Mouse (Mus musculus): Measurements from ENCODE around the gene 9430015G10Rik.
"Not testable (repeated sequence)": the region's sequence is repeated elsewhere in the genome, so short reads cannot be mapped to it uniquely, and the experiment has no call there.

9430015G10Rik gene

DNA sequence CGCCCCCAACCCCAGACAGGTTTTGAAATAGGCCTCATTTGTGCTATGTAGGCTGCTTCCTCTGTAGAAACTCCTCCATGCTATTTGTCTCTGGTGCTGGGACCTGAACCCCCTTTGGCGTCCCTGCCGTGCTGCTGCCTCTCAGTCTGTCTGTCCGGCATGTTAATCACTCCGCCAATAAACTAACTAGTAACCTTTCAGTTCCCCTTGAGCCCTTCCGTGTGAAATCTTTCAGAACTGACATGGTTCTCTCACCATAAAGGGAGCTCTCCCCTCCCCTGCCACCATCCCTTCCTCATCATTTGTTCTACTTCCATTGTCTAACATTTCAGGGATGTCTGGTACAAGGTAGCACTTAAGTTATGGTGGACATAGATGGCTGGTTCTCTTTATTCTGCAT, 10.4 kb upstream of the 9430015G10Rik start:
- DNase-seq: no peak

DNA sequence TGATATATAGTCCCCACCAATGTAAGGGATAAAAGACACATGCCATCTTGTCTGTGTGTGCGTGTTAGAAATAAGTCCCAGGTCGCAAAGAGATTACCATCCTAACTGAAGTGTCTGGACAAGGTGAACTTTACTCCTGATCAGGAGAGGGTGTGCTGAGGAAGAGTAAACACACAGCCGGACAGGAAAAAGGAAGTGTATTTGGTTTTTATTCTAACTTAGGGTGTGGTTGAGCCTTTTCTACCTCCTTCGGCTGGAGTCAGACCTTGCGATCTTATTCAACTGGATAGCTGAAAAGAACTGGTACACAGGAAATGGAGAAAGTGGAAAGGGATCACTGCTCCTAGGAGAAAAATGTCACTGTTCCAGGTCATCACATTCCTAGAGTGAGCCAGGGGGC, 9.3 kb upstream of the 9430015G10Rik start:
- no peak for DNase-seq

GRCm38 (mm10) chr4:156101481-156101903, 8.3 kb upstream of the 9430015G10Rik start:
- no peak for DNase-seq

- DNase-seq: no peak
These were observed 6.4 kb upstream of the 9430015G10Rik start for GRCm38 (mm10) chr4:156103342-156103741.

DNA sequence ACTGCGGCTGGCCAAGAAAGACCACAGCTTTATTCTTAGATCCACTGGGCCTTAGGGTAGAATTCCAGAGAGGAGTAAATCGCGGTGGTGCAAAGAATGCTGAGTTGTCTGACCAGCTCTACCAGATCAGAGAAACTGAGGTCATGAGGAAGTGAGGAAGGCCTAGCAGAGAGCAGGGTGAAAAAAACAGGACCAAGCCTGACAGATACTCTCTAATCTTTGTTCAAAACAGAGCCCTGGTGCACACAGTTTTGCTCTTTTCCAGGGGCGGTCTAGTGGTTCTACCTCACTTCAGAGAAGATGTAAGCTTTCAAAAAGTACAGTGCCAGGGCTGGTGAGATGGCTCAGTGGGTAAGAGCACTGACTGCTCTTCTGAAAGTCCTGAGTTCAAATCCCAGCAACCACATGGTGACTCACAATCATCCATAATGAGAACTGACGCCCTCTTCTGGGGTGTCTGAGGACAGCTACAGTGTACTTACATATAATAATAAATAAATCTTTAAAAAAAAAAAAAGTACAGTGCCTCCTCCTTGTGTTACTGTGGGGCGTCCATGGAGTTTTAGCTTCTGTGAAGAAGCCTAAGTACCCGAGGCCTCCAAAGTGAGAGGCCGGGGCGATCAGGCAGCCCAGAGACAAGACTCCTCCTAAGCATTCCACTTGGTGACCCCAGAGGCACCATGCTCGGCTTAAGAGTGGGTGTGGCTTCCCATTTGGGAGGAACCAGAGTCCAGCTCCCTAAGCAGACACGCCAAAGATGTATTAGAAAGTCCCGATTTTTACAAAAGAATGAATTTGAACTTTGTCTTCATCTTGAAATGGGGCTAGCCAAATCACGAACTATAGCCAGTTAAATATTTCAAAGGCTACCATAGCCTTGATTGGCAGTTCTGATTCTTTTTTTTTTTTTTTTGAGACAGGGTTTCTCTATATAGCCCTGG, 906 bp upstream of the 9430015G10Rik start:
- DNase-seq: peak in 1 of 2 experiments; percentile 36

- DNase-seq: no peak
These were observed 14.3 kb downstream of the 9430015G10Rik start for GRCm38 (mm10) chr4:156124077-156124476.

- no peak for DNase-seq
These were observed 15.6 kb downstream of the 9430015G10Rik start for GRCm38 (mm10) chr4:156125393-156125792.

- no peak for DNase-seq
These were observed 17.1 kb downstream of the 9430015G10Rik start for GRCm38 (mm10) chr4:156126841-156127240.

- no peak for DNase-seq
These were observed 19.0 kb downstream of the 9430015G10Rik start for GRCm38 (mm10) chr4:156128746-156129145.

GRCm38 (mm10) chr4:156130436-156130835, 20.7 kb downstream of the 9430015G10Rik start, which contains the start of gene Rnf223:
Gene Rnf223, plus strand, starts transcription at chr4:156130513.
- DNase-seq: no peak

DNA sequence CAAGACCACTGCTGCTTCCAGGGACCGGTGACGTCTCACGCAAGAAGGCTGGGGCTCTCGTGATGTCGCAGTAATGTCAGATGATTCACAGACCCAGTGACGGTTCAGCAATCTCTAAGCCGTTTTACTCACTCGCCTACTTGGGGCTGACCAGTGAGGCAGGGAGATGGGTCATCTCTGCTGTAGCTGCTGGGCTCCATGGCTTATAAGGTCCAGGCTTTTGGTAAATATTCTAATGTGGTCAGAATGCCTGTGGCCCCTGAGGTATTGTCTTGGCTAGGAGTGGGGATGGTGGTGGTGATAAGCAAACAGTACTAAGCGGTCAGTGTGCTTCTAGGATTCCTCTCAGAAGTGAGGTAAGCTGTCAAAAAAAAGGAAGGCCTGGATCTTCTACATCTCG, 21.2 kb downstream of the 9430015G10Rik start:
- no peak for DNase-seq

- no peak for DNase-seq
These were observed 23.6 kb downstream of the 9430015G10Rik start for GRCm38 (mm10) chr4:156133334-156133733.

- DNase-seq: no peak
These were observed 24.3 kb downstream of the 9430015G10Rik start for GRCm38 (mm10) chr4:156133943-156134605.

- no peak for DNase-seq
These were observed 25.3 kb downstream of the 9430015G10Rik start for GRCm38 (mm10) chr4:156135112-156135511.

- DNase-seq: no peak
These were observed 26.0 kb downstream of the 9430015G10Rik start for GRCm38 (mm10) chr4:156135801-156136200.

DNA sequence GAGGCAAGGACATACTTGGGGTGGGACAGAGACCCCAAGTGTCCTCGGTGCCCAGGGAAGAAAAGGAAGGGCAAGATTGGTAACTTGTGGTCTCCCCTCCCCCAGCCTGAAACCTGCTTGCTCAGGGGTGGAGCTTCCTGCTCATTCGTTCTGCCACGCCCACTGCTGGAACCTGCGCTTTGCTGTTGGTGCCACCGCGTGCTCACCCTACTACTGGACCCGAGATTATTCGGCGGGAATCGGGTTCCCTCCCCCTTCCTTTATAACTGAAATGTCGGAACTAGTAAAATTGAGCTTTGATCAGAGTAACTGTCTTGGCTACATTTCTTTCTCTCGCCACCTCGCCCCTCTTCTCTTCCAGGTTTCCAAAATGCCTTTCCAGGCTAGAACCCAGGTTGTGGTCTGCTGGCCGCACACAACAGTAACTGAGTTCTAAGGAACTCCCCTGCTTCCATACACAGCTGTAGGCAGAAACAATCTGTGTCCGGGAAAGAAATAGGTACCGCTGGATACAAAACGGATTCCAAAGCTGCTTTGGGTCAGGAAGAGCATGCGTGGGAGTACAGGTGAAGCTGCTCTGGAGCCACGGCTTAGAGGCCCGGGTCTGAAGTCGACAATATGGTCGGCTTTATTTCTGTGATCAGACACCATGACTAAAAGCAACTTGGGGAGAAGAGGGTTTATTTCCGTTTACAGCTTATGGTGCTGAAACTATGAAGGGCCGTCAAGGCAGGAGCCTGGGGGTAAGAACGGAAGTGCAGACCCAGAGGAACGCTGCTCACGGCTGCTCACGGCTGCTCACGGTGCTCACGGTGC, 26.7 kb downstream of the 9430015G10Rik start:
- no peak for DNase-seq

GRCm38 (mm10) chr4:156150887-156151286, 41.1 kb downstream of the 9430015G10Rik start:
- not testable (repeated sequence) for DNase-seq

GRCm38 (mm10) chr4:156154771-156155170, 45.0 kb downstream of the 9430015G10Rik start:
- DNase-seq: no peak

DNA sequence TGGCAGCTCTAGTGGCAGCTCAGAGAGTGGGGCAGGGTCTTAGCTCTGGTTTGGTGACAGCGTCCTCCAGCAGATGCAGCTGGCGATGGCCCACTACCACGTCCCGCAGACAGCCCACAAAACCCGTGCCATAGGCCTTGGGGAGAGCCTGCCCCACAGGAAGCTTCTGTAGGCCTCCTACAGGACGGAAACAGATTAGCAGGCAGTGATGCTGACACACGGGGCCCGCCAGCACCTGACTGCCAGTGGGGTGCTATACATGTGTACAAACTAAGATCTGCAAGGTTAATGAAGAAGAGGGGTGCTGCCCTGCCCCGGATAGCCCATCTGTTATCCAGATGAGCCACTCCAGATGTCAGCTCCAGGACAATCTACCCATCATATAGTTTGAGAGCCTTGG, 56.7 kb downstream of the 9430015G10Rik start:
- DNase-seq: no peak

- no peak for DNase-seq
These were observed 58.8 kb downstream of the 9430015G10Rik start for GRCm38 (mm10) chr4:156168611-156169010.

- no peak for DNase-seq
These were observed 59.3 kb downstream of the 9430015G10Rik start for GRCm38 (mm10) chr4:156169129-156169528.

DNA sequence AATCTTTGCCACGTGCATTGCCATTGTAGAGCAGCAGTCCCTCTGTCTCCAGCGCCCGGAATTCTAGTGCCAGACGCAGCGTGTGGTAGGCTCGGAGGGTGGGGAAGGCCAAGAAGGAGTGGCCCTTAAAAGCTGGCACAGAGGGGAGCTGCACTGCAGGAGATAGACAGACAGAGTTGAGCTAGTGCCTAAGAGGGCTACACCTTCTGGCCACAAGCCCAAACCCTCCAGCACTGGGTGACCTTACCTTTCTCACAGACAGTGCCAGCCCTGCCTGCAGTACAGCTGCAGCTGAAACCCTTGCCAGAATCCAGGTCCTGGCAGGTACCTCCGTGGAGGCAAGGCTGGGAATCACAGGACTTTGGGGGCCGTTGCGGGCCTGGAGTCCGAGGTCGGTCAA, 62.0 kb downstream of the 9430015G10Rik start:
- no peak for DNase-seq
